Mouse (Mus musculus) heart, embryonic 13.5 days (tissue): ENCODE measurements around the gene Ppp2r2c. TPM values are rescaled to one million over a fixed set of nuclear protein-coding genes. Genes with fewer than 3 reads are reported as not detected.

Experiments used
- ATAC-seq: fragments of 200-750 bp; cut with Nextera tagmentation; 2 replicates; pipeline ENCODE4 v1.8.0; 2017; ENCODE audit warnings: moderate TSS enrichment; ENCODE audit not compliant: insufficient number of reproducible peaks, low FRiP score, low TSS enrichment; ENCODE audit errors: extremely low read depth
- H3K27ac ChIP-seq: fragments of 300-500 bp; sonication (generic); replicated peaks from 2 replicates; pipeline ENCODE4 v1.5.1; 2015; ENCODE audit warnings: moderate library complexity, mild to moderate bottlenecking, inconsistent platforms
- H3K27me3 ChIP-seq: fragments of 300-500 bp; sonication (generic); replicated peaks from 2 replicates; pipeline ENCODE4 v1.6.1; 2015; ENCODE audit warnings: mild to moderate bottlenecking, inconsistent platforms
- H3K36me3 ChIP-seq: fragments of 300-500 bp; sonication (generic); 2 replicates; pipeline ENCODE4 v1.6.1; 2015; ENCODE audit warnings: mild to moderate bottlenecking, inconsistent platforms
- H3K4me1 ChIP-seq: fragments of 300-500 bp; sonication (generic); 2 replicates; pipeline ENCODE4 v1.6.1; 2015; ENCODE audit warnings: inconsistent platforms
- H3K4me2 ChIP-seq: fragments of 300-500 bp; sonication (generic); 2 replicates; pipeline ENCODE4 v1.6.1; 2015; ENCODE audit warnings: inconsistent platforms, mild to moderate bottlenecking, moderate library complexity
- H3K4me3 ChIP-seq: fragments of 300-500 bp; sonication (generic); 2 replicates; pipeline ENCODE4 v1.5.1; 2015; ENCODE audit warnings: moderate library complexity, mild to moderate bottlenecking, inconsistent platforms
- H3K9ac ChIP-seq: fragments of 300-500 bp; sonication (generic); 2 replicates; pipeline ENCODE4 v1.6.1; 2015; ENCODE audit warnings: inconsistent platforms, mild to moderate bottlenecking, moderate library complexity
- H3K9me3 ChIP-seq: fragments of 300-500 bp; sonication (generic); 2 replicates; pipeline ENCODE4 v1.6.1; 2016; ENCODE audit warnings: inconsistent platforms
- WGBS: fragments of 180-500 bp; shearing (Covaris S2); methylation state at CpG from one replicate; pipeline ENCODE4 v1.1.7; 2015; ENCODE audit warnings: mixed read lengths; 5-methylcytosine and 5-hydroxymethylcytosine counted together
- polyA plus RNA-seq: library from polyadenylated mRNA; unstranded; fragments of >200 nt; fragmentation: Nextera tagmentation; extraction: Ambion mirVana; gene quantifications from 2 replicates; pipeline ENCODE4 v1.2.1, GENCODE M21; 2015

The Ppp2r2c gene
- polyA plus RNA-seq, 1 experiment from 2014 or later = 0.09 TPM

GRCm38 (mm10) chr5:36875956-36876355, 7.6 kb downstream of the Ppp2r2c start:
- 54% methylated on average over 4 of the region's 4 CpGs for WGBS
- H3K9ac ChIP-seq = no peak overlapping the region
- no peaks in the 10 kb centered on the region for H3K4me1 ChIP-seq
- H3K27me3 ChIP-seq = peaks cover 71% of the 10 kb centered on the region
- no peak overlapping the region for H3K4me2 ChIP-seq
- H3K9me3 ChIP-seq = no peaks in the 10 kb centered on the region
- H3K27ac ChIP-seq = no peak overlapping the region
- ATAC-seq = no peak
- no peaks in the 10 kb centered on the region for H3K36me3 ChIP-seq
- no peak overlapping the region for H3K4me3 ChIP-seq

- no peak overlapping the region for H3K4me2 ChIP-seq
- H3K4me1 ChIP-seq = no peaks in the 10 kb centered on the region
- no peak overlapping the region for H3K9ac ChIP-seq
- H3K4me3 ChIP-seq = no peak overlapping the region
- no peaks in the 10 kb centered on the region for H3K9me3 ChIP-seq
- ATAC-seq = no peak
- WGBS = 58% methylated on average over 7 of the region's 7 CpGs
- H3K27me3 ChIP-seq = peaks cover 62% of the 10 kb centered on the region
- no peak overlapping the region for H3K27ac ChIP-seq
- no peaks in the 10 kb centered on the region for H3K36me3 ChIP-seq
Observed at GRCm38 (mm10) chr5:36876777-36877396, 8.6 kb downstream of the Ppp2r2c start.

DNA sequence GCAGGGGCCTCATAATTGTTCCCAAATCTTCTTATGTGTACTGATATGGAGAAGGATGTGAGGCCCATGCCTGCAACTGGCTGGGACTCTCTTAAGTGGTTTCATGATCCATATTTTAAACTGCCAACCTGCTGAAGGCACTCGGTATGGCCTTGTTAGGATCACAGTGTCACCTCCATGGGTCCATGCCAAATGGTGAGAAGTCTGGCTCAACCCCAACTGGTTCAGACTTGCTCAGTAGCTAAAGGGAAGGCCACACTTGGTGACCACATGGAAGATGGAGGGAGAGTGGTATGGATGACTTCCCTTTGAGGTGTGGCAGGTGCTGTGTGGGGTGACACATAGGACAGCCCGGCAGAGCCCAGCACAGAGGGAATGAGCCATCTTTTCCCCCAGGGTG, 9.3 kb downstream of the Ppp2r2c start:
- 71% methylated on average over 2 of the region's 2 CpGs for WGBS
- Histone ChIP-seq H3K36me3 (no peaks in the 10 kb centered on the region), H3K4me1 (no peaks in the 10 kb centered on the region), H3K9ac (no peak overlapping the region), H3K4me2 (no peak overlapping the region), H3K9me3 (no peaks in the 10 kb centered on the region), H3K4me3 (no peak overlapping the region), H3K27me3 (peaks cover 54% of the 10 kb centered on the region), H3K27ac (no peak overlapping the region)
- ATAC-seq = no peak

DNA sequence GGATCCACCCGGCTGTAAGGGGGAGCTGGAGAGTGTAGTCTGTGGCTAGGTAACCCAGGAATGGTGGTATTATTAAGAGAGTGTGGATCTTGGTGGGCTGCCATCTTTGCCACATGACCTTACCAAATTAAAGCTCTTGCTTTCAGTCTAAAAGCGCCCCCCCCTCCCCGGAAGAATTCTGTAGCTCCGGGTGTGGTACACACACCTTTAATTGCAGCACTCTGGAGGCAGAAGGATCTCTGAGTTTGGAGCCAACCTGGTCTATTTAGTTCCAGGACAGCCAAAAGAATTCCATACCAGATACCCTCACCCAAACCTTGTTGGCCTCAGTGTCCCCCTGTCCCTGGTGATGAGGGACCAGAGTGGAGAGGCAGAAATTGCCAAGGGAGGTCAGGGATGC, 10.5 kb downstream of the Ppp2r2c start:
- H3K9me3 ChIP-seq = no peaks in the 10 kb centered on the region
- no peaks in the 10 kb centered on the region for H3K4me1 ChIP-seq
- no peak overlapping the region for H3K9ac ChIP-seq
- no peak overlapping the region for H3K4me3 ChIP-seq
- H3K27me3 ChIP-seq = peaks cover 43% of the 10 kb centered on the region
- no peaks in the 10 kb centered on the region for H3K36me3 ChIP-seq
- no peak overlapping the region for H3K4me2 ChIP-seq
- no peak overlapping the region for H3K27ac ChIP-seq
- ATAC-seq = no peak
- WGBS = 74% methylated on average over 4 of the region's 4 CpGs

- WGBS = 88% methylated on average over 5 of the region's 5 CpGs
- H3K4me3 ChIP-seq = no peak overlapping the region
Observed at GRCm38 (mm10) chr5:36880622-36881021, 12.3 kb downstream of the Ppp2r2c start.

DNA sequence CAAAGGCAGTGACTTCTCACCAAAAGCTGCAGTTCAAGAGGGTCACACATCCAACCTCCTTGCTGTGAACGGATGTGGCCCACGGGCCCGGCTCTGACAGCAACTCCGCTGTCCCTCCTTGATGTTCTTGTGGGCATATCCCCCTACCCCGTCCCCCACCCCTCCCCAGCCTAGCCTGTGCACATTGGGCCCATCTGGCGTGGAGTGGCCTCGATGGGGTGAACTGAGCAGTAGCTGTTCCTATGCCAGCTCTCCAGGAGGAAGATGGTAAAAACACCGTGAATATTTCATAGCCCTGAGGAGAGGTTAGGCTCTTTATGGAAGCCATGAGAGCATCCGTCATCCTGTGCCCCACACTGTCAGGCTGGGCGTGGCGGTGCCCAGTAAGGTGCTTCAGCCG, 15.2 kb downstream of the Ppp2r2c start:
- H3K4me1 ChIP-seq = peaks cover 5% of the 10 kb centered on the region; the same call in 1 of the 2 replicates
- H3K27ac ChIP-seq = no peak overlapping the region
- H3K9me3 ChIP-seq = no peaks in the 10 kb centered on the region
- no peaks in the 10 kb centered on the region for H3K36me3 ChIP-seq
- H3K9ac ChIP-seq = no peak overlapping the region
- H3K4me3 ChIP-seq = no peak overlapping the region
- 71% methylated on average over 12 of the region's 12 CpGs for WGBS
- no peak overlapping the region for H3K4me2 ChIP-seq
- no peak for ATAC-seq
- H3K27me3 ChIP-seq = peaks cover 8% of the 10 kb centered on the region; the same call in 1 of the 2 replicates

More at GRCm38 (mm10) chr5:36880622-36881021, 12.3 kb downstream of the Ppp2r2c start:
- no peaks in the 10 kb centered on the region for H3K4me1 ChIP-seq
- H3K36me3 ChIP-seq = no peaks in the 10 kb centered on the region
- ATAC-seq = no peak
- H3K27ac ChIP-seq = no peak overlapping the region
- no peaks in the 10 kb centered on the region for H3K9me3 ChIP-seq
- H3K9ac ChIP-seq = no peak overlapping the region
- H3K27me3 ChIP-seq = peaks cover 24% of the 10 kb centered on the region
- no peak overlapping the region for H3K4me2 ChIP-seq

DNA sequence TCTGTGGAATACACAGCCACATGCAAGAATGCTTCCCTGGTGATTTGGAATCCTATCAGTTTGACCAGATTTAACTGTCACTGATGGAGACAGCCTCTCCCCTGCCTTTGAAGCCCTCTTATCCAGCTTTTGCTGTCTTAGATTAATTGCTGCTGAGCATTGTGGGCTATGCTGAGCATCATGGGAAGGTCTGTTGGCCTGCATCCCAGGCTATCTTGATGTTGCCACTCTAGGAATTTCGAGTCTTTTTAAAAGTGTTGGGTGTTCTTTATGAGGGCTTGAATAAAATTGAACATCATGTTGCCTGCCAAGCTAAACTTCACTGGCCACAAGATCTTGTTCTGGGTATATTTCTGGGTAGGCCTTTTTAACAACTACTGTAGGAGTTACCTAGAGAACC, 16.8 kb downstream of the Ppp2r2c start:
- Histone ChIP-seq H3K4me2 (no peak overlapping the region), H3K9ac (no peak overlapping the region), H3K4me1 (peaks cover 5% of the 10 kb centered on the region; the same call in 1 of the 2 replicates), H3K4me3 (no peak overlapping the region), H3K36me3 (no peaks in the 10 kb centered on the region), H3K9me3 (no peaks in the 10 kb centered on the region), H3K27ac (no peak overlapping the region), H3K27me3 (peaks cover 1% of the 10 kb centered on the region; the same call in 1 of the 2 replicates)
- no peak for ATAC-seq
- 29% methylated on average over 1 of the region's 1 CpGs for WGBS

GRCm38 (mm10) chr5:36885595-36885994, 17.3 kb downstream of the Ppp2r2c start:
- Histone ChIP-seq H3K27me3 (no peaks in the 10 kb centered on the region; the same call in 1 of the 2 replicates), H3K27ac (no peak overlapping the region), H3K36me3 (no peaks in the 10 kb centered on the region), H3K9ac (no peak overlapping the region), H3K4me3 (no peak overlapping the region), H3K9me3 (no peaks in the 10 kb centered on the region), H3K4me2 (no peak overlapping the region), H3K4me1 (peaks cover 9% of the 10 kb centered on the region)
- WGBS = 73% methylated on average over 5 of the region's 5 CpGs
- no peak for ATAC-seq

DNA sequence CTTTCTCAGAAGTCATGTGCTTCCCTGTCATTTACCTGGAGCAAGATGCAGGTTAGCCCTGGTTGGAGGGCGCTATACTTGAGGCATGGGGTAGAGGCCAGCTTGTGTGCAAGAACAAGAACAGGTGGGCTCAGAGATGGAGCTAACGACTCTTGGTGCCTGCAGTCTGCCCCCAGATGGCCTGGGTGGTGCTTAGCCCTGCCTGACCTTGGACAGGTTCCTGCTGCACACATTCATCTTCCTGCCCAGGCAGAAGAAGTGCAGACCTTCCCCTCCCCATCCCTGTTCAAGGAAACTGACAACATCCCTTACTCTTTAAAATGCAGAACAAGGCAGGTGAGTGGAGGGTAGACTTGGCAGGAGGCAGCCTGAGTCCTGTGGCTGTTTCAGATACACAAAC, 18.0 kb downstream of the Ppp2r2c start:
- Histone ChIP-seq H3K9me3 (no peaks in the 10 kb centered on the region), H3K27me3 (no peaks in the 10 kb centered on the region; the same call in 1 of the 2 replicates), H3K36me3 (no peaks in the 10 kb centered on the region), H3K4me1 (peaks cover 16% of the 10 kb centered on the region), H3K9ac (no peak overlapping the region), H3K27ac (no peak overlapping the region), H3K4me2 (no peak overlapping the region), H3K4me3 (no peak overlapping the region)
- 71% methylated on average over 2 of the region's 2 CpGs for WGBS
- no peak for ATAC-seq

- Histone ChIP-seq H3K4me1 (peaks cover 22% of the 10 kb centered on the region), H3K36me3 (no peaks in the 10 kb centered on the region), H3K4me3 (no peak overlapping the region), H3K27me3 (no peaks in the 10 kb centered on the region), H3K4me2 (no peak overlapping the region), H3K9me3 (no peaks in the 10 kb centered on the region), H3K27ac (no peak overlapping the region), H3K9ac (no peak overlapping the region)
- WGBS = 60% methylated on average over 7 of the region's 7 CpGs
- no peak for ATAC-seq
Observed at GRCm38 (mm10) chr5:36886852-36887283, 18.6 kb downstream of the Ppp2r2c start.

GRCm38 (mm10) chr5:36887299-36887988, 19.1 kb downstream of the Ppp2r2c start:
- H3K27me3 ChIP-seq = no peaks in the 10 kb centered on the region
- peaks cover 26% of the 10 kb centered on the region for H3K4me1 ChIP-seq
- H3K9ac ChIP-seq = no peak overlapping the region
- no peak overlapping the region for H3K27ac ChIP-seq
- H3K4me3 ChIP-seq = no peak overlapping the region
- H3K9me3 ChIP-seq = no peaks in the 10 kb centered on the region
- ATAC-seq = no peak
- 37% methylated on average over 9 of the region's 9 CpGs for WGBS
- H3K4me2 ChIP-seq = no peak overlapping the region
- H3K36me3 ChIP-seq = no peaks in the 10 kb centered on the region

DNA sequence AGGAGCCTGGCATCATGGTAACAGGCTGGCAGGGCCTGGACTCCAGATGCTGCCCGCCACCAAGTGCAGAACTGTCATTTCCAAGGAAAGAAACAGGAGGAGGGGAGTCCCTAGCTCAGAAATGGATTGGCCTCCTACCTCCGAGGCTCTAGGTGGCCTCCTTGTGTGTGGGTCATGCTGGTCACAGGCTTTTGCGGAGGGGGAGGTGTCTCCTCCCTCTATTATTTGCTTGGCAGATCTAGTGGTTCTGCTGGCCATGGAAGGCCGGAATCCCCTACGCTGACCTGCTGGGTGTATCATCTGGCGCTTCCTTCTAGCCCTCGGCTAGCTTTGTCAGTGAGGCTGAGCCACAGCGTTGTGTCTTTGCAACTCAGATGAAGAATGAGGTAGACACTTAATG, 20.2 kb downstream of the Ppp2r2c start:
- ATAC-seq = no peak
- Histone ChIP-seq H3K36me3 (no peaks in the 10 kb centered on the region), H3K27me3 (no peaks in the 10 kb centered on the region), H3K4me3 (no peak overlapping the region), H3K4me1 (peaks cover 26% of the 10 kb centered on the region), H3K9me3 (no peaks in the 10 kb centered on the region), H3K27ac (no peak overlapping the region), H3K9ac (no peak overlapping the region), H3K4me2 (no peak overlapping the region)
- WGBS = 82% methylated on average over 8 of the region's 8 CpGs
